Mouse (Mus musculus) kidney, embryonic 16.5 days (tissue): ENCODE measurements around the gene Iqca. TPM values are rescaled to one million over a fixed set of nuclear protein-coding genes. Genes with fewer than 3 reads are reported as not detected.

Source experiments
- ATAC-seq: fragments of 200-750 bp; cut with Nextera tagmentation; 2 replicates; pipeline ENCODE4 v1.8.0; 2017; ENCODE audit warnings: moderate TSS enrichment; ENCODE audit not compliant: low FRiP score, low TSS enrichment
- H3K27ac ChIP-seq: fragments of 300-500 bp; sonication (generic); 2 replicates; pipeline ENCODE4 v1.5.1; 2014; ENCODE audit warnings: low read length
- H3K27me3 ChIP-seq: fragments of 300-500 bp; sonication (generic); 2 replicates; pipeline ENCODE4 v1.6.1; 2014; ENCODE audit warnings: low read length, control low read depth, mixed read lengths; ENCODE audit not compliant: insufficient read depth
- H3K36me3 ChIP-seq: fragments of 300-500 bp; sonication (generic); 2 replicates; pipeline ENCODE4 v1.6.1; 2014; ENCODE audit warnings: low read length, control low read depth, mixed read lengths; ENCODE audit not compliant: insufficient read depth
- H3K4me1 ChIP-seq: fragments of 300-500 bp; sonication (generic); 2 replicates; pipeline ENCODE4 v1.6.1; 2014; ENCODE audit warnings: low read length, control low read depth, mixed read lengths; ENCODE audit not compliant: insufficient read depth
- H3K4me2 ChIP-seq: fragments of 300-500 bp; sonication (generic); replicated peaks from 2 replicates; pipeline ENCODE4 v1.6.1; 2014; ENCODE audit warnings: low read depth, low read length
- H3K4me3 ChIP-seq: fragments of 300-500 bp; sonication (generic); 2 replicates; pipeline ENCODE4 v1.5.1; 2014; ENCODE audit warnings: mild to moderate bottlenecking, low read length
- H3K9ac ChIP-seq: fragments of 300-500 bp; sonication (generic); replicated peaks from 2 replicates; pipeline ENCODE4 v1.6.1; 2014; ENCODE audit warnings: low read length
- H3K9me3 ChIP-seq: fragments of 300-500 bp; sonication (generic); 2 replicates; pipeline ENCODE4 v1.6.1; 2016; ENCODE audit warnings: low read length, control low read depth
- WGBS: fragments of 180-500 bp; shearing (Covaris S2); extraction: QIAGEN DNeasy Blood & Tissue Kit; methylation state at CpG from one replicate; pipeline ENCODE4 v1.1.7; 2014; 5-methylcytosine and 5-hydroxymethylcytosine counted together
- polyA plus RNA-seq: library from polyadenylated mRNA; unstranded; fragments of >200 nt; fragmentation: Nextera tagmentation; extraction: Ambion mirVana; gene quantifications from 2 replicates; pipeline ENCODE4 v1.2.1, GENCODE M21; 2015

Iqca gene
- polyA plus RNA-seq, 1 experiment from 2014 or later: 0.34 TPM

- Histone ChIP-seq H3K27ac (no peak overlapping the region), H3K4me3 (no peak overlapping the region), H3K9ac (no peak overlapping the region), H3K36me3 (no peaks in the 10 kb centered on the region), H3K27me3 (no peaks in the 10 kb centered on the region), H3K4me1 (no peaks in the 10 kb centered on the region), H3K4me2 (no peak overlapping the region), H3K9me3 (no peaks in the 10 kb centered on the region)
- no peak for ATAC-seq
- whole genome bisulfite sequencing: 76% methylated on average over 10 of the region's 10 CpGs
These were observed 66.7 kb downstream of the Iqca start for GRCm38 (mm10) chr1:90086461-90086860.

GRCm38 (mm10) chr1:90085526-90086157 is 67.6 kb downstream of the Iqca start:
- Histone ChIP-seq H3K27ac (no peak overlapping the region), H3K4me1 (no peaks in the 10 kb centered on the region), H3K9ac (no peak overlapping the region), H3K4me3 (no peak overlapping the region), H3K36me3 (no peaks in the 10 kb centered on the region), H3K27me3 (no peaks in the 10 kb centered on the region), H3K4me2 (no peak overlapping the region), H3K9me3 (no peaks in the 10 kb centered on the region)
- 64% methylated on average over 6 of the region's 6 CpGs for WGBS
- no peak for ATAC-seq

- Histone ChIP-seq H3K4me1 (no peaks in the 10 kb centered on the region), H3K9me3 (no peaks in the 10 kb centered on the region), H3K4me2 (no peak overlapping the region), H3K36me3 (no peaks in the 10 kb centered on the region), H3K27me3 (no peaks in the 10 kb centered on the region), H3K27ac (no peak overlapping the region), H3K9ac (no peak overlapping the region), H3K4me3 (no peak overlapping the region)
- 77% methylated on average over 2 of the region's 2 CpGs for WGBS
- no peak for ATAC-seq
These were observed 76.9 kb downstream of the Iqca start for GRCm38 (mm10) chr1:90076291-90076690.

- Histone ChIP-seq H3K4me2 (no peak overlapping the region), H3K9me3 (no peaks in the 10 kb centered on the region), H3K27me3 (no peaks in the 10 kb centered on the region), H3K4me1 (no peaks in the 10 kb centered on the region), H3K36me3 (no peaks in the 10 kb centered on the region), H3K9ac (no peak overlapping the region), H3K4me3 (no peak overlapping the region), H3K27ac (no peak overlapping the region)
- ATAC-seq: no peak
- WGBS: 56% methylated on average over 5 of the region's 5 CpGs
These were observed 78.4 kb downstream of the Iqca start for GRCm38 (mm10) chr1:90074779-90075178.

GRCm38 (mm10) chr1:90071812-90072580 is 81.2 kb downstream of the Iqca start:
- no peak for ATAC-seq
- Histone ChIP-seq H3K27me3 (no peaks in the 10 kb centered on the region), H3K9me3 (no peaks in the 10 kb centered on the region), H3K4me1 (no peaks in the 10 kb centered on the region), H3K9ac (no peak overlapping the region), H3K4me2 (no peak overlapping the region), H3K4me3 (no peak overlapping the region), H3K27ac (no peak overlapping the region), H3K36me3 (no peaks in the 10 kb centered on the region)
- 56% methylated on average over 13 of the region's 13 CpGs for WGBS

GRCm38 (mm10) chr1:90060599-90060998 is 92.6 kb downstream of the Iqca start:
- no peak overlapping the region for H3K4me2 ChIP-seq
- H3K9ac ChIP-seq: no peak overlapping the region
- peak; percentile 70; the same call in 1 of the 2 replicates for ATAC-seq
- no peaks in the 10 kb centered on the region; the same call in 1 of the 2 replicates for H3K9me3 ChIP-seq
- H3K36me3 ChIP-seq: no peaks in the 10 kb centered on the region
- WGBS: 21% methylated on average over 7 of the region's 7 CpGs
- H3K4me1 ChIP-seq: no peaks in the 10 kb centered on the region
- H3K27me3 ChIP-seq: no peaks in the 10 kb centered on the region
- H3K27ac ChIP-seq: no peak overlapping the region
- H3K4me3 ChIP-seq: no peak overlapping the region

DNA sequence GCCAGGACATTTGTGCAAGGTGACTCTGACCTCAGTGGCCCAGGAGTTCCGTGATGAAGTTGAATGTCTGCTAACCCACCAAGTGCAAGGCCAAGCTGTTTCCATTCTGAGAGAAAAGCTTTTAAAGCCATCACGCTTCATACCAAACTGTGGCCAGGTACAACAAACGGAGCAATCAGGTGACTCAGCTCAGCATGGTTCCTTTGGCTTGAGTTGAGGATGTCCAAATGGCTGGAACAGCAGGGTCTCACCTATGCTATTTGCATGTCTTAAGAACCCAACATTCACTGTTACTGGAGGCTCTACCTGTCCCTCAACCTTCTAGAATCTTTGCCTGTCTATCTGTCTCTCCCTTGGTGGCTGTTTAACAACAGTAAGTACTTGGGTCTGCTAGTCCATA is 93.1 kb downstream of the Iqca start:
- Histone ChIP-seq H3K4me3 (no peak overlapping the region), H3K27me3 (no peaks in the 10 kb centered on the region), H3K4me2 (no peak overlapping the region), H3K36me3 (no peaks in the 10 kb centered on the region), H3K27ac (no peak overlapping the region), H3K4me1 (no peaks in the 10 kb centered on the region), H3K9ac (no peak overlapping the region), H3K9me3 (no peaks in the 10 kb centered on the region; the same call in 1 of the 2 replicates)
- 70% methylated on average over 3 of the region's 3 CpGs for WGBS
- ATAC-seq: no peak

GRCm38 (mm10) chr1:90054991-90055390 is 98.2 kb downstream of the Iqca start:
- no peak overlapping the region for H3K9ac ChIP-seq

DNA sequence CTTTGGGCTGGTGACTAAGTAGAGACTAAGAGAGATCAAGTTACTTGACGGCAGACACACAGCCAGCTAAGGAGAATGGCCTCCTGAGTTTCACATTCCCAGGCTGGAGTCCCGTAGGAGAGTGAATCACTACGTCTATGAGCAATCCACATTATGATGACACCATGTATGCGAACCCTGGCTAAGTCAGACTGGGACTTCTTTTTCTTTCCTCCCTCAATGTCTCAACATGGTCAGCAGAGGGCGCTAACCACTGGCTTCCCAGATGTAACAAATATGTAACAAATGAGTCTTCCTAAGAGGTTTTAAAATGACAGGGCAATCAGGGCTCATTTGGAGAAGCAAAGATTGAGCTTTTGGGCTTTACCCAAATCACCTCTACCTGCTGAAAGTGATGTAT is 101.9 kb downstream of the Iqca start:
- 12% methylated on average over 5 of the region's 5 CpGs for WGBS
- no peaks in the 10 kb centered on the region for H3K9me3 ChIP-seq
- H3K4me2 ChIP-seq: no peak overlapping the region
- no peak overlapping the region for H3K4me3 ChIP-seq
- ATAC-seq: no peak
- peaks cover 5% of the 10 kb centered on the region; the same call in 1 of the 2 replicates for H3K27me3 ChIP-seq
- peaks cover 24% of the 10 kb centered on the region for H3K4me1 ChIP-seq
- H3K36me3 ChIP-seq: no peaks in the 10 kb centered on the region
- no peak overlapping the region for H3K9ac ChIP-seq
- no peak overlapping the region for H3K27ac ChIP-seq

More at GRCm38 (mm10) chr1:90054991-90055390, 98.2 kb downstream of the Iqca start:
- peaks cover 21% of the 10 kb centered on the region for H3K4me1 ChIP-seq
- H3K4me3 ChIP-seq: no peak overlapping the region
- no peaks in the 10 kb centered on the region for H3K36me3 ChIP-seq
- no peak for ATAC-seq
- no peak overlapping the region for H3K27ac ChIP-seq
- WGBS: 78% methylated on average over 4 of the region's 4 CpGs
- H3K4me2 ChIP-seq: no peak overlapping the region
- no peaks in the 10 kb centered on the region; the same call in 1 of the 2 replicates for H3K9me3 ChIP-seq
- H3K27me3 ChIP-seq: no peaks in the 10 kb centered on the region
